Mouse (Mus musculus) T-helper 17 cell (primary cell): ENCODE measurements around the gene Kcnt1.
"Not testable (repeated sequence)": the region's sequence is repeated elsewhere in the genome, so short reads cannot be mapped to it uniquely, and the experiment has no call there.

Experiments
- in situ Hi-C, 2 experiments: fragments of 300-600 bp; cut with MboI, MseI; formaldehyde crosslinking; loops; 1 replicate in 1 of 2; 2 replicates in 1 of 2; pipeline ENCODE4 v1.15.1; 2025; ENCODE audit warnings: high pct_unique_total_duplicates in 2 of 2

The Kcnt1 gene

DNA sequence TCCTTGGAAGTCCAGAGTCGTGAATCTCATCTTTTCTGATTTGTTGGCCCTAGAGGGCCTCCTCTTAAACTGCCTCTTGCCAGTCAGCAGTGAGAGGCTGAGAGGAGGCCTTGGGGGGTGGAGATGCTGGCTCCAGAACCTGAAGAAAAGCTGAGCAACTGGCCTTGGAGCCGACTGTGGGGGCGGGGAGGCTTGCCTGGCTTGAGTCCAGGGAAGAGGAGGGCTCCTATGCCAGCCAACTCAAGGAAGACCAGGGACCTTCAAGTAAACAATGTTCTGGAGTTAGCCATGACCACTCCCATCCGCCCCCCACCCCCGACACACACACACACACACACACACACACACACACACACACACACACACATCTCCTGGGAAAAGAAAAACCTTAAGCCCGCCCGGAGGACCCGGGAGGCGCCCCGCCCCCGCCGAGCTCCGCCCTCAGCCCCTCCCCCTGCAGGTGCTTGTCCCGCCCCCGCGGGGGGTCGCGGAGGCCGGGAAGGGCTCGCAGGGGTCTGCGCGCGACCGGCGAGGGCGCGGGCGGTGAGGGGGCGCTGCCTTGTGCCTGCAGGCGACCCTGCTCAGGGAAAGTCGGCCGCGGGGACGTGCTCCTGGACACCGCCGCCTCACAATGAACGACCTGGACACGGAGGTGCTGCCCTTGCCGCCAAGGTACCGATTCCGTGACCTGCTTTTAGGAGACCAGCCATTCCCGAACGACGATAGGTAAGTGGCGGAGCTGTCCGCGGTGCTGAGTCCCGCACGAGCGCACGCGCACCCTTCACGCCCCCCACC is at the start of gene Kcnt1:
Gene Kcnt1, plus strand, starts transcription at position 398 of the 795 bp plus-strand sequence.
- in situ Hi-C loops: no loop called here

DNA sequence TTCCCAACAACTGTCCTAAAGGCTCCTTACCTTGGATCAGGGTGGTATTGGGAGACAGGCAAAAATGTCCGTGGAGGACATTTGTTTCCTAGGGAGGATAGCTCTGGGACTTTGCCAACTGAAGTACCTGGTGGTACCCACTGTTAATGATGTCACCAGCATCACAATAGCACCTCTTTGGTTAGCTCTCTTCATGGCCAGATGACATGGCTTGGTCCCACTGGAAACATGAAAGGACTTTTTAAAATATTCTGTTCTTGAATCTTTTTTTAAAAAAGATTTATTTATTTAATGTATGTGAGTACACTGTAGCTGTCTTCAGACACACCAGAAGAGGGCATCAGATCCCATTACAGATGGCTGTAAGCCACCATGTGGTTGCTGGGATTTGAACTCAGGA is 47.8 kb upstream of the Kcnt1 start, which contains the start of gene Glt6d1:
Gene Glt6d1, minus strand, starts transcription at position 101 of the 400 bp plus-strand sequence.
- in situ Hi-C loops: not testable (repeated sequence)

DNA sequence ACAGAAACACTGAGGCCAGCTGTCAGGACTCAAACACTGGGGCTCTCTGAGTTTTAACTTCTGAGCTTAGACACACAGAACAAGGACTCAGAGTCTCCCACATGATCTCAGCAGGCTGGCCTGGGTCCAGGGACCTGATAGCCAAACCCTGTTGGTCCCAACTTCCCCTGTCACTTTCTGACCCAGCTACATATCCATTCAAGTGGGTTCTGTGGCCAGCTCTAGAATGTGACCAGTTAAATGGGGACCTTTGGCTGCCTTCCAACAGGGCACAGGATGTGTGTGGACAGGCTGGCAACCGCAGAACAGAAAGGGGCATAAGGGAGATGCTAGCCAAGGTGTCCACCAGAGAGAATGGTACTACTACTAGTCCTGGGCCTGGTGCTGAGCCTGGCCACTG is 40.7 kb upstream of the Kcnt1 start, which contains the start of gene Lcn9:
Gene Lcn9, plus strand, starts transcription at position 348 of the 400 bp plus-strand sequence.
- in situ Hi-C loops: no loop called here

GRCm38 (mm10) chr2:25824751-25825150 is 38.8 kb upstream of the Kcnt1 start:
- in situ Hi-C loops: loop anchor here (5.0 kb wide), 2 partner anchors 57 to 952 kb away; partner anchors contain the start of gene Lcn3 (in 1 of the 2)

DNA sequence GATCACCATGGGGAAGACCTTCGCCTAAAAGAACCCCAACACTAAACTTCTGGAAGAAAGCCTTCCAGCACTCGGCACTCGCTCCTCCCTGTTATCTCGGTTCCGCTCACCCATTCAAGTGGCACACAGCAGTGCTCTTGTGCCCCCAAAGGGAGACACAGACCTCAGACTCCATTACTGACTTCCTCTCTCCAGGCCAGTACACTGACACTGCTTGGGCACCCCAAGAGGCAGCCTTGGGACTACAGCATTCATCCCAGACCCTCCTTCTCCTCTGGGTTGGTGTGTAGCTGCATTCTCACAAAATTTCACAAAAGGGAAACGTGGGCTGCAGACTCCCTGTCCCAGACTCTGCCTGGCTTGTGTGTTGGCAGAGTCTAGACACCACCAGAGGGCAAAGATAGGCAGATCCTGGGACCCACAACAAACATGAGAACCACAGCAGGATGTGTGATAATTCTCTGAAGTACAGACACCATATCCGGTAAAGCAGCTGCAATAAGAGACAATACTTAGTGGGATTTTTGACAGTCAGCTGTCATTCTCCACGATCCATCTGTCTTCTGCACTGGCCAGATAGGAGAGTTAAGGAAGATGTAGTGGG is 35.1 kb upstream of the Kcnt1 start:
- in situ Hi-C loops: loop anchor here (5.0 kb wide), 2 partner anchors 61 to 956 kb away; partner anchors contain the start of gene Lcn3 (in 1 of the 2)

DNA sequence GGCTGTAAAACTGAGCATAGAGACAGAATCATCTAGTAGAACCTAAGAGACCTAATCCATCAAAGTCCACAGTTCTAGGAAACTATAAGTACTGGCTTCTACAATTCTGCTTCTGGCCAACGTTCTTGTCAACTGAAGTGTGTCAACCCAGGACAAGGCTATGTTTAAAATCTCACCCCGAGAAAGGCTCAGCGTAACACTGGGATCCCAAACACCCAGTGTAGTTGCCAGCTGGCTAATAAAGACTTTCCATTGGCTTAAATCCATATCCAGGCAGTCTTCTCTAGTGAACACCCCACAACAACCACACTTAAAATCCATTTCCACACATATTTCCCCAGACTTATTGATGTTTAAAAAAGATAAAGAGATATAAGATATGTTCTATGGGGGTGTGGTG is 32.7 kb upstream of the Kcnt1 start:
- in situ Hi-C loops: no loop called here

DNA sequence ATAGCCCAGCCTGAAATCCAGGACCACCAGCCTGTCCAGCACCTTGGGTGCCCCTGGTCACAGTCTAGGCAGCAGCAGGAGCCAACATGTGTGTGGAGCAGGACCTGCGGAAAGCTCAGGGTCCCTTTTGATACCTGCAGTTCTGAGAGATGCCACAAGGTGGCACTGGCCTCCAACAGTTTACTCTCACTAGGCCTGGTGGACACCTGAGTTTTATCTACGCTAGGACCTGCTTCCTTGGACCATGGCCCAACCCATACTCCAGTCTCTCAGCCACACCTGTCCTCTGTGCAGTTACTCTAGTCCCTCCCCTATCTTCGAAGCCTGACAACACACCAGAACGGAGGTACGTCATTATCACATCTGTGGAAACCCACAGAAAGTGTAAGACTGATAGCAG is 27.2 kb upstream of the Kcnt1 start:
- in situ Hi-C loops: no loop called here

DNA sequence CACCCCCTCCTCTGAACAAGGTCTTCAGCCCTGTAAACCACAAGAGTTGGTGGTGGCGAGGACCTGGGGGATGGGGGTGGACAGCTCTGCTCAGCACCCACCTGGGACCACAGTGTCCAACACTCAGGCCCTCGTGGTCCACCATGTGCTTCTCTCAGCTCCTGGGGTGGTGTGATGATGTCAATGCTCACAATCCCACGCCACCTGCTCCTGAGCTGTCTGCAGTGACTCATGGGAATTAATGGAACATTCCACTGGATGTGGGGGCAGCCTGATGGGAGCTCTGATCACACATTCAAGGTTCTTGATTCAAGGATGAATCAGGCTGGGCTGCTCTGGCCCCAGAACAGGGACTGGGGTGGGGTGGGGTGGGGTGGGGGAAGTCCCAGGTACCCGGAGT is 21.4 kb upstream of the Kcnt1 start:
- in situ Hi-C loops: no loop called here

DNA sequence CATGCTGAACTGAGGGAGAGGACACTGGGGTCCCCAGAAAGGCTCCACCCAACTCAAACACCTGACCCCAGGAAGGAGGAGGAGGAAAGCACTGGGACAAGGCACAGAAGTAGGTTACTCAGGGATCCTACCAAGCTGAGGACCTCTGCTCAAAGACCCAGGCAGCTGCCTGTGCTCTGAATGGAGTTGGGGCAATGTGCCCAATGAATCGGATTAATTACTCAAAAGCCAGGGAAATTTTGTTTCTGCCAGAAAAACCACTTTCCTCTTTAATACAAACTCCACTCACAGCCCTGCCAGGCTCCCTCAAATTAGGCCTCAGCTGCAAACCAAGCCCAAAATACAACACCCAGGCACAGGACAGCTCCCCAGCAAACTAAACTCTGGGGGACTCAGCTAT is 20.8 kb upstream of the Kcnt1 start:
- in situ Hi-C loops: no loop called here

DNA sequence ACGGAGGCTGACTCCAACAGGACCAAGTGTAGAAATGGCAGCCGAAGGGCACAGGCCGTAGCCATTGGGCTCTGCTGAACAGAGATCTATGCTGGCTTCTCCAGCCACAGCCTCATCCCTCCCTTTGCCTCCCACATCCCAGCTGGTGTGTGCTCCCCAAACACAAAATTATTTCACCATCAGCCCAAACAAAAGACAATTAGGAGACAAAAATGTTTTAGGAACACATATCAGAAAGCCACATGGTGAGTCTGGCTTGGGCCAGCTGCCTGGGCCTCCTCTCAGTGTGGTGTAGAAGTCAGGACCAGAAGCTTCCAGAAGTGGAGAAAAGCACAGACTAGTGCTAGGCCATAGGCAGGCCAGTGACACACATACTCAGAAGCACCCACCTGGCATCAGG is 19.4 kb upstream of the Kcnt1 start:
- in situ Hi-C loops: no loop called here

DNA sequence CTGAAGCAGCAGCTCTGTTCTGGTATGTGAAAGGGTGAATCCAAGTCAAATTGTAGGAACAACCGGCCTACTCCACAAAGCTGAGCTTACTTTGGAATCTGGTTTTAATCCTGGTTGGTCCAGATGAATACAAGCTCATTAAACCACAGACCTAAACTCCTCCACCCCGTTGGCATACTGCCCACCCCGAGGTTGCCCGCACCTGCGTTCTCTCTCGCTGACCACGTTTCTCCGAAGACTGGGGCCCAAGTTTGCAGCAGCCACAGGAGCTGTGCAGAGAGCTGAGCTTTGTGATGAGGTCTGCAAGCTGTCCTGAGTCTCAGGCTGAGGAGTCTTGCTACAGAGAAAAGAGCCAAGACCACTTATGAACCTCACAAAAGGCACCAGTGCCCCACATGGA is 17.0 kb upstream of the Kcnt1 start:
- in situ Hi-C loops: no loop called here

GRCm38 (mm10) chr2:25847226-25847625 is 16.3 kb upstream of the Kcnt1 start, which contains the start of gene Sohlh1:
Gene Sohlh1, minus strand, starts transcription at chr2:25847248.
- in situ Hi-C loops: no loop called here

DNA sequence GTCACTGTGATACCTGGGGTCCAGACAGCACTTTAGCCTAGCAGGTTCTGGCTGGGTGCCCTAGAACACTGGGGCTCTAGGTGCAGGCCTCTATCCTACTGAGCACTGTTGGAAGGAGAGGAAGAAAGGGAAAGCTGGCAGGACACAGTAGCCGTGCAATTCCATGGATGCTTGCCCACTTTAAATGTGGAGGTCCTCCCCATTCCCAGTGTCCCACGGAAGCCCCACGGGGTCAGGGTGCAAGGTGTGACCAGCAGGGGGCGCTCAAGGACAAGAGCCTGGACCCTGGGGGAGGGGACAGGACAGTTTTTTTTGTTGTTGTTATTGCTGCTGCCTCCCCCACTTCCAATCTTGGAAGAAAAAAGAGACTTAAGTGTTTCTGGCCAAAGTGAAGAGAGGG is 13.2 kb upstream of the Kcnt1 start:
- in situ Hi-C loops: no loop called here

- in situ Hi-C loops: no loop called here
Measured at GRCm38 (mm10) chr2:25852626-25853025, 10.9 kb upstream of the Kcnt1 start.

- in situ Hi-C loops: no loop called here
Measured at GRCm38 (mm10) chr2:25853998-25854397, 9.5 kb upstream of the Kcnt1 start.

DNA sequence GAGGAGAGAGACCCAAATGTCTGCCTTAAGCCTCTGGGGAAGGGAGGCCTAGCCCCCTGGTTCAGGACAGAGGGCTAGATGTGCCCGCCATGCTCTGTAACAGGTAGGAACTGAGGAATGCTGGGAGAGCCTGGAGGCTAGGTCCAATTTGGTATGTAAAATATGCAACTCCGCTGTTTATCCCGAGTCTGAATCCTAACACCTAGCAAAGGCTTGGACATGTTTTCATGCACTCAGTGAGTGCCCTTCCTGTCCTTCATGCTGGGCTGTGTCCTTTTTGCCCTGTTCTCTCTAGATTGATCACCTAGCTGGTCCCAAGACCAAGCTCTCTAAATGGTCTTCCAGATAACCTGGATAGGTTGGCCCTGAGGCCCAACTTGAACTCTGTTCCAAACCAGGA is 3.6 kb upstream of the Kcnt1 start:
- in situ Hi-C loops: no loop called here

DNA sequence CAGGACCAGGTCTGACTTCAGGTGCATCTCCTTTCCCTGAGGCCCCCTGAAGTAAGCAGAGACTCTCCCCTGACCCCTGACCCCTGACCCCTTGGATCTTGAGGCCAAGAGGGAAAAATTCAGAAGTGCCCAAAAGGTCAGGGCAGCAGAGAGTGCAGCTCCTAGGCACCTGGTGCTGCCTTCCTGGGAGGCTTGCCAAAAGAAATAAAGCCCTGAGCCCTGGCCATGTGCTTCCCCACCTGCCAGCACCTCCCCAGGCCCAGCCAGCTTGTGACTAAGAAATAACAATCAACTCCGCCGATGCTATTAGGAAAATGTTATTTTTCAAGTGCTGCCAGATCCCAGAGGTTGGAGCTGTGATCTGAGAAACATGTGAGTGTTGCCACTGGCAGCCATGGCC is 1.5 kb upstream of the Kcnt1 start:
- in situ Hi-C loops: no loop called here

- in situ Hi-C loops: no loop called here
Measured at GRCm38 (mm10) chr2:25862696-25863270, 751 bp upstream of the Kcnt1 start.

DNA sequence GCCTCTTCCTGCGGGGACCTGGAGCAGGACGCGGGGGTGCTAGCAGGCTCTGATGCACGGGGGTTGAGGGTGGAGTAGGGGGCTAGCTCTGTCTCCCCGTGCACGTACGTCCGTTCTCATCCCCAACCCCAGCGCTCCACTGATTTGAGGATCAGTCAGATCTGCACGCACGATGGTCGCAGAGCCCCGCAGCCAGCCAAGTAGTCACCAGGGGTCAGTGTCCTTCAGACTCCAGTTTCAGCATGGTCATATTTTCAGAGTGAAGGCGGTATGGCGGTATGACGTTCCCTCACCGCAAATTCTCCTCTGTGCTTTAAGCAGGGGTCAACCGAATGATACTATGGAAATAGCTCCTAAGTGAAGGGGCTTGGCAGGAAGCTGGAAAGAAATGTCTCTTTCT is 696 bp downstream of the Kcnt1 start:
- in situ Hi-C loops: no loop called here

DNA sequence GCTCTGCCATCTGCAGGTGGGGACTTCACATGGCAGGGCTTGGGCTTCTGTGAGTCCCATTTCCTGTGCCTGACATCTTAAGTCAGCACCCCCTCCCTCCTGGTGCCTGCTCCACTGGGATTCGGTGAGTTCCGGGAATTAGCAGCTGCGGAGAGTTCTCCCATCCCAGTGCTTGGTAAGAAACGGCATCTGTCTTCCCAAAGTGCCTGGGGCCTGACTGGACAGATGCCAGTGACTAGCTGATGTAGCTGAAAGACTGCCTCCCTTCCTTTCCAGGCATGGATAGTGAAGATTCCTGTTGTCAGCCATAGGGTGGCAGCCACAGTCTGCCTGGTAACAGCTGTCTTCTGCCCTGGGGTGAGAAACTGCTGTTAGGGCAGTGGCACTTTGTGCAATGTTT is 1.9 kb downstream of the Kcnt1 start:
- in situ Hi-C loops: no loop called here

DNA sequence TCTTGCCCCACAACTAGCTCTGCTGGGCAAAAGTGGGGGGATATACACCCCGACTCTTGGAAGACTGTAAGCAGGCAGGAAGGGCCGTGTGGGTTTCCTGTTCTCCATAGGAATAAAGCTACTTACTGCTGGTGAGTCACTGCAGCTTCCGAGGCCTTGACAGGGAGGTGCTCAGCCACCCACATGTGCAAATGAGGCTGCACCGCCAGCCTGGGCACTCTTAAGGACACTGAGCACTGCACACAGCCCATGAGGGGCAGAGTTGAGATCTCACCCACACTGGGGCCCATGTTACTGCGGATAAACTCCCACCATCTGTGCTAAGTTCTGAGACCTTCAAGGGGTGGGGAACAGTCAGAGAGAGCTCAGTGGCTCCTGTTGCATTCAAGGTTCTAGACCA is 3.1 kb downstream of the Kcnt1 start:
- in situ Hi-C loops: no loop called here

DNA sequence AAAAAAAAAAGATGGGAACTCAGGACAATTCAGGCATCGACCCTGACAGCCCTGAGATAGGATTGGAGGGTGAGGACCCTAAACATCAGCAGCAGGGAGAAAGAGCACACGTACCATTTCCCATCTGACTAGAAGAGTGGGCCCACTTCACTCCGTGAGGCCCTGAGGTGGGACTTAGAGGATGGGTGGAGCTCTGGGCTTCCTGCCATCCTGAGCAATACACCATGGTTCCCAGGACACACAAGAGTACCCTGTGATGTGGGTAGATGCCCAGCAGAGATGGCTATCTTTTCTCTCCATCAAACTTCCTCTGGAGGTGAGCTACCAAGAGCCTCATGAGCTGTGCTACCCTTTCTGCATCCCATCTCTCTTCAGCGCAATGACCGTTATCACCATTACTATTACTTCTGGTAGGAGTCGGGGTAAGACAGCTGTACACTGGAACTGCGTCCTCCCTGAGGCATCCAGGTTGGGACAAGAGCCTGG is 13.8 kb downstream of the Kcnt1 start:
- in situ Hi-C loops: no loop called here
